Mouse (Mus musculus): ENCODE results near the gene 4932438H23Rik. TPM values are rescaled to one million over a fixed set of nuclear protein-coding genes. Genes with fewer than 3 reads are reported as not detected.
A peak's percentile ranks its signal among the peaks of the same experiment; 100 is the strongest.
"Not testable (repeated sequence)": the region's sequence is repeated elsewhere in the genome, so short reads cannot be mapped to it uniquely, and the experiment has no call there.

4932438H23Rik gene
- polyA plus RNA-seq, 1 experiment, result 0.02 TPM

- H3K79me3 ChIP-seq (ENCODE audit: low read depth), result no peaks in the 10 kb centered on the region
- H3K4me3 ChIP-seq (ENCODE audit: insufficient read depth, poor library complexity, severe bottlenecking), result no peak overlapping the region
- no peak overlapping the region for H3ac ChIP-seq (ENCODE audit: control insufficient read depth, insufficient read length, low read depth)
- no peaks in the 10 kb centered on the region for H3K79me2 ChIP-seq (ENCODE audit: control insufficient read depth, insufficient read depth)
- no peak for TF ChIP-seq CTCF (IDR thresholded peaks at IDR 0.05; ENCODE audit: control insufficient read depth, insufficient read depth, insufficient read length)
- no peak for TF ChIP-seq CEBPB (IDR thresholded peaks at IDR 0.05; ENCODE audit: low read depth)
- no peak for TF ChIP-seq MYOG (IDR thresholded peaks at IDR 0.05; ENCODE audit: control insufficient read depth, extremely low read depth, insufficient read length)
- no peak for TF ChIP-seq USF1 (IDR thresholded peaks at IDR 0.05; ENCODE audit: low read depth)
- TF ChIP-seq MYOD1 (IDR thresholded peaks at IDR 0.05; ENCODE audit: control insufficient read depth, insufficient read length, low read depth), result no peak
- no peak for TF ChIP-seq FOSL1 (IDR thresholded peaks at IDR 0.05; ENCODE audit: insufficient read depth, low read length, poor library complexity, severe bottlenecking)
- no peak for TF ChIP-seq MAX (IDR thresholded peaks at IDR 0.05)
- H3K27me3 ChIP-seq (ENCODE audit: control insufficient read depth, insufficient read depth, insufficient read length), result peaks cover 28% of the 10 kb centered on the region
- H3K36me3 ChIP-seq (ENCODE audit: control insufficient read depth, insufficient read depth), result no peaks in the 10 kb centered on the region
These were observed 9.6 kb downstream of the 4932438H23Rik start for GRCm38 (mm10) chr16:91085239-91085825.

DNA sequence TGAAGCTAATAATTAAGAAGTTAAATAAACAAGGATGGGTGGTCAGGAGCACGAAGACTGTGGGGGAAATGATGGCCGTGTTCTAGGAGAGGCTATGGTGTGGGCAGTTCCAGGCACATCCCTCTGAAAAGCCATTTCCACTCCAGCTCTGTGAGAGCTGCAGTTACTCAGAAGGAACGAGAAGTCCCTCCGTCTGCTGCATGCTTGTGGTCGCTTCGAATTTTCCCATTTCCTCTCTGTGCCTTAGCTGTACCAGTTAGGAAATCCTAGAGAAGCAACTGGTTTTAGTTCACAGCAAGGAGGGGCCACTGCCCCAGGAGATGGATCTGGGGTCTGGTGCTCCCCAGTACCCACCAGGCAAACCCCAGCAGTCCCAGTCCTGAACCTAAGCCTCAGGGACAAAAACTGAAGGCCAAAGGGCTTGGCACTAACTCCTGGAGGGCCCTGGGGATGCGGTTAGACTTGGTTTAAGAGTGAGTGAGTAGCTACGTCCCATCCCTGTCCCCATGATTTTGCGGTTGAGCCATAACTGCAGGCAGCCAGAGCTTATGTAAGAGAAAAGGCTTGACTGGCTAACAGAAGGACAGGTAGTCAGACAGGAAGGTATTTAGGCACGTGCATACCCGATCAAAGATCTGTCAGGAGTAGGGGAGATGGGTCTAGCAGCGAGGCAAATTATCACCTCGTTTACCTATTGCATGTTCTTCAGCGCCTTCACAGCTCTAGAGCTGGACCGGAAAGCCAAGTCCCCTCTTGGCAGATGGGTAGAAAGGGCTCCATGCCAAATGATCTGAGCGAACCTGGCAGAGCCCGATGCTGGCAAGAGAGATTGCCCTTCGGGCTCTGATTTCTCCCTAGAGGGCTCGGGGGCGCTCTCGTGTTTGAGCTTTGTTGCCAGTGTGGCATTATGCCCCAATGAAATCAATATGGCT is 10.3 kb downstream of the 4932438H23Rik start:
- Histone ChIP-seq H3ac (ENCODE audit: control insufficient read depth, insufficient read length, low read depth) (no peak overlapping the region), H3K36me3 (ENCODE audit: control insufficient read depth, insufficient read depth) (no peaks in the 10 kb centered on the region), H3K4me3 (ENCODE audit: insufficient read depth, poor library complexity, severe bottlenecking) (no peak overlapping the region), H3K79me2 (ENCODE audit: control insufficient read depth, insufficient read depth) (no peaks in the 10 kb centered on the region), H3K27me3 (ENCODE audit: control insufficient read depth, insufficient read depth, insufficient read length) (peaks cover 26% of the 10 kb centered on the region), H3K79me3 (ENCODE audit: low read depth) (no peaks in the 10 kb centered on the region)
- TF ChIP-seq MYOD1 (IDR thresholded peaks at IDR 0.05; ENCODE audit: control insufficient read depth, insufficient read length, low read depth) (no peak), CEBPB (IDR thresholded peaks at IDR 0.05; ENCODE audit: low read depth) (no peak), CTCF (IDR thresholded peaks at IDR 0.05; ENCODE audit: control insufficient read depth, insufficient read depth, insufficient read length) (no peak), FOSL1 (IDR thresholded peaks at IDR 0.05; ENCODE audit: insufficient read depth, low read length, poor library complexity, severe bottlenecking) (no peak), MAX (IDR thresholded peaks at IDR 0.05) (no peak), MYOG (IDR thresholded peaks at IDR 0.05; ENCODE audit: control insufficient read depth, extremely low read depth, insufficient read length) (no peak), USF1 (IDR thresholded peaks at IDR 0.05; ENCODE audit: low read depth) (no peak)

- H3K79me3 ChIP-seq (ENCODE audit: low read depth), result no peaks in the 10 kb centered on the region
- H3K79me2 ChIP-seq (ENCODE audit: control insufficient read depth, insufficient read depth), result no peaks in the 10 kb centered on the region
- H3K27me3 ChIP-seq (ENCODE audit: control insufficient read depth, insufficient read depth, insufficient read length), result peaks cover 22% of the 10 kb centered on the region
- no peaks in the 10 kb centered on the region for H3K36me3 ChIP-seq (ENCODE audit: control insufficient read depth, insufficient read depth)
- H3ac ChIP-seq (ENCODE audit: control insufficient read depth, insufficient read length, low read depth), result no peak overlapping the region
- H3K4me3 ChIP-seq (ENCODE audit: insufficient read depth, poor library complexity, severe bottlenecking), result no peak overlapping the region
- TF ChIP-seq CEBPB (IDR thresholded peaks at IDR 0.05; ENCODE audit: low read depth), result no peak
- no peak for TF ChIP-seq MYOD1 (IDR thresholded peaks at IDR 0.05; ENCODE audit: control insufficient read depth, insufficient read length, low read depth)
- no peak for TF ChIP-seq CTCF (IDR thresholded peaks at IDR 0.05; ENCODE audit: control insufficient read depth, insufficient read depth, insufficient read length)
- TF ChIP-seq FOSL1 (IDR thresholded peaks at IDR 0.05; ENCODE audit: insufficient read depth, low read length, poor library complexity, severe bottlenecking), result no peak
- no peak for TF ChIP-seq MAX (IDR thresholded peaks at IDR 0.05)
- TF ChIP-seq USF1 (IDR thresholded peaks at IDR 0.05; ENCODE audit: low read depth), result no peak
- TF ChIP-seq MYOG (IDR thresholded peaks at IDR 0.05; ENCODE audit: control insufficient read depth, extremely low read depth, insufficient read length), result no peak
These were observed 11.8 kb downstream of the 4932438H23Rik start for GRCm38 (mm10) chr16:91083002-91083646.

- no peaks in the 10 kb centered on the region for H3K79me2 ChIP-seq (ENCODE audit: control insufficient read depth, insufficient read depth)
- H3ac ChIP-seq (ENCODE audit: control insufficient read depth, insufficient read length, low read depth), result no peak overlapping the region
- TF ChIP-seq CTCF (IDR thresholded peaks at IDR 0.05; ENCODE audit: control insufficient read depth, insufficient read depth, insufficient read length) (peak; percentile 45), CEBPB (IDR thresholded peaks at IDR 0.05; ENCODE audit: low read depth) (no peak)
- H3K27me3 ChIP-seq (ENCODE audit: control insufficient read depth, insufficient read depth, insufficient read length), result peaks cover 22% of the 10 kb centered on the region
- no peak overlapping the region for H3K4me3 ChIP-seq (ENCODE audit: insufficient read depth, poor library complexity, severe bottlenecking)
- no peaks in the 10 kb centered on the region for H3K79me3 ChIP-seq (ENCODE audit: low read depth)
- no peaks in the 10 kb centered on the region for H3K36me3 ChIP-seq (ENCODE audit: control insufficient read depth, insufficient read depth)
These were observed 13.4 kb downstream of the 4932438H23Rik start for GRCm38 (mm10) chr16:91081508-91081907.

- TF ChIP-seq MYOD1 (IDR thresholded peaks at IDR 0.05; ENCODE audit: control insufficient read depth, insufficient read length, low read depth), result no peak
- TF ChIP-seq MYOG (IDR thresholded peaks at IDR 0.05; ENCODE audit: control insufficient read depth, extremely low read depth, insufficient read length), result no peak
- TF ChIP-seq MAX (IDR thresholded peaks at IDR 0.05), result no peak
- TF ChIP-seq CEBPB (IDR thresholded peaks at IDR 0.05; ENCODE audit: low read depth), result no peak
- TF ChIP-seq CTCF (IDR thresholded peaks at IDR 0.05; ENCODE audit: control insufficient read depth, insufficient read depth, insufficient read length), result no peak
- no peak for TF ChIP-seq FOSL1 (IDR thresholded peaks at IDR 0.05; ENCODE audit: insufficient read depth, low read length, poor library complexity, severe bottlenecking)
- TF ChIP-seq USF1 (IDR thresholded peaks at IDR 0.05; ENCODE audit: low read depth), result no peak
- Histone ChIP-seq H3K79me3 (ENCODE audit: low read depth) (no peaks in the 10 kb centered on the region), H3ac (ENCODE audit: control insufficient read depth, insufficient read length, low read depth) (no peak overlapping the region), H3K79me2 (ENCODE audit: control insufficient read depth, insufficient read depth) (no peaks in the 10 kb centered on the region), H3K36me3 (ENCODE audit: control insufficient read depth, insufficient read depth) (no peaks in the 10 kb centered on the region), H3K4me3 (ENCODE audit: insufficient read depth, poor library complexity, severe bottlenecking) (no peak overlapping the region), H3K27me3 (ENCODE audit: control insufficient read depth, insufficient read depth, insufficient read length) (peaks cover 9% of the 10 kb centered on the region)
These were observed 18.7 kb downstream of the 4932438H23Rik start for GRCm38 (mm10) chr16:91076180-91076579.

DNA sequence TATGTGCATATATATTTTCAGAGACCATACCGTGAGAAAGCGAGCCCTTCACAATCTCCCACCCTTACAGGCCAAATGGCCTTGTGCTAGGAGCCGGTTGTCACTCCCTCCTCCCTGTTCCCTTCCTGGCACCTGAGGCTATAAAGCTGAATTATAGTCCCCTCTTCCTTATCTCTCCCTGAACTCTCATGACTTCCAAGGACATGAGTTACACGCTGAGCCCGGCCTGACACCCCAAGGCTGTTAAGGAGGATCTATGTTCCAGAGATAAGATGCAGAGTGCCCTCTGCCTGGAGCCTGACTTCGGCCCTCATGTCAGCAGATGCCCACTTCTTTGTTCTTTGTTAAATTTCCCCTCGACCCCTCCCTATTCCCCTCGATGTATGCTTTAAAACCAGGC is 19.5 kb downstream of the 4932438H23Rik start:
- H3K27me3 ChIP-seq (ENCODE audit: control insufficient read depth, insufficient read depth, insufficient read length), result peaks cover 12% of the 10 kb centered on the region
- H3K36me3 ChIP-seq (ENCODE audit: control insufficient read depth, insufficient read depth); H3K79me3 ChIP-seq (ENCODE audit: low read depth): not testable (repeated sequence)

More for the DNA sequence above, 19.5 kb downstream of the 4932438H23Rik start:
- H3K4me3 ChIP-seq (ENCODE audit: insufficient read depth, poor library complexity, severe bottlenecking); H3ac ChIP-seq (ENCODE audit: control insufficient read depth, insufficient read length, low read depth); H3K79me2 ChIP-seq (ENCODE audit: control insufficient read depth, insufficient read depth): not testable (repeated sequence)
